ENCODE assay signal across 21 mouse cellular contexts in genomic region chr11:24201223-24201622, GRCm38 (mm10).
DNase-seq lines count a peak whose midpoint lies in the region; ATAC-seq lines count a peak whose summit lies in the region.
"Had no signal": no experiment of that assay in that cellular context is flagged by ENCODE, and none has a peak within 500 bp of the region (broad histone marks: within the 10 kb centered on the region; RNA-seq: fewer than 3 reads in every experiment).

No protein-coding gene starts in this region.

- 88% methylated on average over 4 of the region's 4 CpGs for WGBS in heart, embryonic 10.5 days
- WGBS in heart, embryonic 11.5 days (ENCODE audit: insufficient replicate concordance), result 76% methylated on average over 4 of the region's 4 CpGs
- WGBS in midbrain, embryonic 11.5 days, result 80% methylated on average over 4 of the region's 4 CpGs
- WGBS in midbrain, embryonic 13.5 days, result 70% methylated on average over 4 of the region's 4 CpGs
- WGBS in limb, embryonic 10.5 days, result 82% methylated on average over 4 of the region's 4 CpGs

- H3K27ac ChIP-seq in heart, embryonic 10.5 days, result peak overlapping the region; percentile 84; the same call in 1 of the 2 replicates
- no peak overlapping the region for H3K27ac ChIP-seq in heart, embryonic 11.5 days (ENCODE audit: low read depth, low read length)
- no peak overlapping the region for H3K27ac ChIP-seq in midbrain, embryonic 11.5 days (ENCODE audit: low read depth, low read length)
- H3K27ac ChIP-seq in midbrain, embryonic 13.5 days, result no peak overlapping the region
- peak overlapping the region; percentile 82; the same call in 1 of the 2 replicates for H3K27ac ChIP-seq in limb, embryonic 10.5 days
- H3K27ac ChIP-seq: embryonic facial prominence, embryonic 15.5 days; forebrain, embryonic 15.5 days; hindbrain, embryonic 14.5 days; hindbrain, postnatal 0 days had no signal

- no peaks in the 10 kb centered on the region for H3K36me3 ChIP-seq in heart, embryonic 10.5 days
- H3K36me3 ChIP-seq in heart, embryonic 11.5 days (ENCODE audit: control insufficient read depth, insufficient read depth, low read length), result no peaks in the 10 kb centered on the region; the same call in 1 of the 2 replicates
- H3K36me3 ChIP-seq in midbrain, embryonic 11.5 days (ENCODE audit: control insufficient read depth, insufficient read depth, low read length), result no peaks in the 10 kb centered on the region
- no peaks in the 10 kb centered on the region for H3K36me3 ChIP-seq in midbrain, embryonic 13.5 days
- no peaks in the 10 kb centered on the region for H3K36me3 ChIP-seq in limb, embryonic 10.5 days
- H3K36me3 ChIP-seq: embryonic facial prominence, embryonic 12.5 days; embryonic facial prominence, embryonic 15.5 days; forebrain, embryonic 15.5 days; G1E had no signal

- ATAC-seq in heart, embryonic 11.5 days (replicated peaks; ENCODE audit: insufficient number of reproducible peaks, low FRiP score, low TSS enrichment), result no peak
- ATAC-seq in midbrain, embryonic 11.5 days (ENCODE audit: low FRiP score), result no peak
- ATAC-seq in midbrain, embryonic 13.5 days, result no peak
- ATAC-seq: forebrain, embryonic 15.5 days; hindbrain, postnatal 0 days; inflammation-experienced regulatory T-cells, adult 6 months; Patski had no signal

- H3K9ac ChIP-seq in heart, embryonic 11.5 days (ENCODE audit: low read depth, low read length), result no peak overlapping the region
- no peak overlapping the region for H3K9ac ChIP-seq in midbrain, embryonic 11.5 days (ENCODE audit: low read length)
- no peak overlapping the region for H3K9ac ChIP-seq in midbrain, embryonic 13.5 days (replicated peaks)
- H3K9ac ChIP-seq: embryonic facial prominence, embryonic 12.5 days; embryonic facial prominence, embryonic 15.5 days; forebrain, embryonic 15.5 days; hindbrain, embryonic 14.5 days had no signal

- no peaks in the 10 kb centered on the region for H3K9me3 ChIP-seq in heart, embryonic 10.5 days
- no peaks in the 10 kb centered on the region for H3K9me3 ChIP-seq in heart, embryonic 11.5 days (replicated peaks; ENCODE audit: control insufficient read depth, low read length)
- H3K9me3 ChIP-seq in midbrain, embryonic 11.5 days (ENCODE audit: control insufficient read depth, low read length), result no peaks in the 10 kb centered on the region
- H3K9me3 ChIP-seq in midbrain, embryonic 13.5 days, result no peaks in the 10 kb centered on the region
- no peaks in the 10 kb centered on the region for H3K9me3 ChIP-seq in limb, embryonic 10.5 days (replicated peaks)
- H3K9me3 ChIP-seq: embryonic facial prominence, embryonic 12.5 days; embryonic facial prominence, embryonic 15.5 days; forebrain, embryonic 15.5 days; G1E had no signal

- DNase-seq in heart, embryonic 10.5 days (ENCODE audit: low spot score), result no peak
- peak; percentile 41 for DNase-seq in midbrain, embryonic 11.5 days (ENCODE audit: low spot score, missing footprints)
- DNase-seq in limb, embryonic 10.5 days (ENCODE audit: low spot score), result no peak
- no peak for DNase-seq in left cerebral cortex, adult 8-10 months (ENCODE audit: low spot score in 2 of 2)
- DNase-seq: adrenal gland, postnatal 10 days; adrenal gland, postnatal 36 days; cerebellum, adult 18-20 months; cerebellum, adult 9-10 months; cerebellum, postnatal 14 days; gastrocnemius, postnatal 25 days; heart, adult 18-20 months had no signal

- no peaks in the 10 kb centered on the region for H3K27me3 ChIP-seq in heart, embryonic 10.5 days (ENCODE audit: insufficient read depth, poor library complexity, severe bottlenecking)
- no peaks in the 10 kb centered on the region for H3K27me3 ChIP-seq in heart, embryonic 11.5 days (ENCODE audit: control insufficient read depth, insufficient read depth, low read length)
- no peaks in the 10 kb centered on the region; the same call in 1 of the 2 replicates for H3K27me3 ChIP-seq in midbrain, embryonic 11.5 days (ENCODE audit: control insufficient read depth, insufficient read depth, low read length)
- 0 out of 2 replicates have a peak, but pooled peaks cover 7% of the 10 kb centered on the region for H3K27me3 ChIP-seq in midbrain, embryonic 13.5 days
- no peaks in the 10 kb centered on the region for H3K27me3 ChIP-seq in limb, embryonic 10.5 days (ENCODE audit: low read depth, poor library complexity, severe bottlenecking)
- H3K27me3 ChIP-seq: embryonic facial prominence, embryonic 12.5 days; embryonic facial prominence, embryonic 15.5 days; forebrain, embryonic 15.5 days had no signal

- no peak overlapping the region for H3K4me2 ChIP-seq in heart, embryonic 11.5 days
- H3K4me2 ChIP-seq in midbrain, embryonic 11.5 days, result no peak overlapping the region
- no peak overlapping the region for H3K4me2 ChIP-seq in midbrain, embryonic 13.5 days (replicated peaks)
- H3K4me2 ChIP-seq: embryonic facial prominence, embryonic 12.5 days; embryonic facial prominence, embryonic 15.5 days; forebrain, embryonic 15.5 days; hindbrain, embryonic 14.5 days had no signal

- peaks cover 48% of the 10 kb centered on the region for H3K4me1 ChIP-seq in heart, embryonic 10.5 days
- peaks cover 25% of the 10 kb centered on the region for H3K4me1 ChIP-seq in heart, embryonic 11.5 days (ENCODE audit: control insufficient read depth, insufficient read depth, low read length)
- H3K4me1 ChIP-seq in midbrain, embryonic 11.5 days (ENCODE audit: control insufficient read depth, insufficient read depth, low read length), result peaks cover 15% of the 10 kb centered on the region
- peaks cover 20% of the 10 kb centered on the region for H3K4me1 ChIP-seq in midbrain, embryonic 13.5 days (replicated peaks)
- peaks cover 56% of the 10 kb centered on the region for H3K4me1 ChIP-seq in limb, embryonic 10.5 days
- H3K4me1 ChIP-seq: embryonic facial prominence, embryonic 15.5 days had no signal

- no peak overlapping the region for H3K4me3 ChIP-seq in heart, embryonic 10.5 days
- no peak overlapping the region for H3K4me3 ChIP-seq in heart, embryonic 11.5 days (ENCODE audit: low read depth, low read length)
- no peak overlapping the region for H3K4me3 ChIP-seq in midbrain, embryonic 11.5 days (ENCODE audit: low read depth, low read length)
- no peak overlapping the region for H3K4me3 ChIP-seq in midbrain, embryonic 13.5 days (replicated peaks)
- no peak overlapping the region for H3K4me3 ChIP-seq in limb, embryonic 10.5 days
- H3K4me3 ChIP-seq: embryonic facial prominence, embryonic 12.5 days; embryonic facial prominence, embryonic 15.5 days; forebrain, embryonic 15.5 days had no signal

Comparison
In these comparisons a context has a peak if more than half of its experiments do, and no peak if none do; other contexts are left out.
1. H3K27ac ChIP-seq: peak in heart, embryonic 10.5 days (single experiment) and limb, embryonic 10.5 days (single experiment); none in heart, embryonic 11.5 days (single experiment), midbrain, embryonic 11.5 days (single experiment) and midbrain, embryonic 13.5 days (single experiment).